Mouse (Mus musculus) limb, embryonic 10.5 days (tissue): ENCODE measurements around the gene Tspyl3. TPM values are rescaled to one million over a fixed set of nuclear protein-coding genes. Genes with fewer than 3 reads are reported as not detected.

Experiments used
- DNase-seq: peaks from one replicate; pipeline ENCODE4 v3.0.0-alpha.2; 2017; ENCODE audit warnings: low spot score
- H3K27ac ChIP-seq: fragments of 300-500 bp; sonication (generic); 2 replicates; pipeline ENCODE4 v1.5.1; 2016; ENCODE audit warnings: mild to moderate bottlenecking
- H3K27me3 ChIP-seq: fragments of 300-500 bp; sonication (generic); 2 replicates; pipeline ENCODE4 v1.6.1; 2016; ENCODE audit warnings: low read depth, mild to moderate bottlenecking; ENCODE audit not compliant: poor library complexity, severe bottlenecking
- H3K36me3 ChIP-seq: fragments of 300-500 bp; sonication (generic); 2 replicates; pipeline ENCODE4 v1.6.1; 2016; ENCODE audit warnings: mild to moderate bottlenecking, moderate library complexity
- H3K4me1 ChIP-seq: fragments of 300-500 bp; sonication (generic); 2 replicates; pipeline ENCODE4 v1.6.1; 2016
- H3K4me3 ChIP-seq: fragments of 300-500 bp; sonication (generic); 2 replicates; pipeline ENCODE4 v1.5.1; 2016; ENCODE audit warnings: mild to moderate bottlenecking, moderate library complexity
- H3K9me3 ChIP-seq: fragments of 300-500 bp; sonication (generic); replicated peaks from 2 replicates; pipeline ENCODE4 v1.6.1; 2016; ENCODE audit warnings: mild to moderate bottlenecking
- WGBS: fragments of 180-500 bp; shearing (Covaris S2); methylation state at CpG from one replicate; pipeline ENCODE4 v1.1.7; 2016; 5-methylcytosine and 5-hydroxymethylcytosine counted together
- polyA plus RNA-seq: library from polyadenylated mRNA; unstranded; fragments of >200 nt; fragmentation: Nextera tagmentation; extraction: Ambion mirVana; gene quantifications from 2 replicates; pipeline ENCODE4 v1.2.1, GENCODE M21; 2016

Tspyl3 gene
- polyA plus RNA-seq, 1 experiment from 2014 or later, result 9.9 TPM

- H3K27me3 ChIP-seq, result no peaks in the 10 kb centered on the region
- H3K4me3 ChIP-seq, result no peak overlapping the region
- peaks cover 20% of the 10 kb centered on the region for H3K4me1 ChIP-seq
- no peak overlapping the region for H3K27ac ChIP-seq
- H3K9me3 ChIP-seq, result no peaks in the 10 kb centered on the region
- DNase-seq, result no peak
- H3K36me3 ChIP-seq, result 0 out of 2 replicates have a peak, but pooled peaks cover 2% of the 10 kb centered on the region
- 86% methylated on average over 4 of the region's 4 CpGs for WGBS
These were observed 3.6 kb downstream of the Tspyl3 start for GRCm38 (mm10) chr2:153221620-153222019.

- 0 out of 2 replicates have a peak, but pooled peaks cover 3% of the 10 kb centered on the region for H3K4me1 ChIP-seq
- H3K27me3 ChIP-seq, result no peaks in the 10 kb centered on the region
- no peak overlapping the region for H3K27ac ChIP-seq
- WGBS, result 78% methylated on average over 3 of the region's 3 CpGs
- no peak for DNase-seq
- H3K9me3 ChIP-seq, result no peaks in the 10 kb centered on the region
- H3K36me3 ChIP-seq, result no peaks in the 10 kb centered on the region
- H3K4me3 ChIP-seq, result no peak overlapping the region
These were observed 6.7 kb downstream of the Tspyl3 start for GRCm38 (mm10) chr2:153218516-153218915.

- Histone ChIP-seq H3K4me3 (no peak overlapping the region), H3K4me1 (0 out of 2 replicates have a peak, but pooled peaks cover 3% of the 10 kb centered on the region), H3K27ac (no peak overlapping the region), H3K36me3 (no peaks in the 10 kb centered on the region), H3K27me3 (no peaks in the 10 kb centered on the region), H3K9me3 (no peaks in the 10 kb centered on the region)
- DNase-seq, result no peak
- WGBS, result 90% methylated on average over 10 of the region's 10 CpGs
These were observed 7.4 kb downstream of the Tspyl3 start for GRCm38 (mm10) chr2:153217826-153218340.

GRCm38 (mm10) chr2:153215421-153215820 is 9.8 kb downstream of the Tspyl3 start:
- Histone ChIP-seq H3K36me3 (peaks cover 6% of the 10 kb centered on the region), H3K4me1 (0 out of 2 replicates have a peak, but pooled peaks cover 3% of the 10 kb centered on the region), H3K9me3 (no peaks in the 10 kb centered on the region), H3K27me3 (no peaks in the 10 kb centered on the region), H3K4me3 (no peak overlapping the region), H3K27ac (no peak overlapping the region)
- WGBS, result 84% methylated on average over 4 of the region's 4 CpGs
- no peak for DNase-seq

GRCm38 (mm10) chr2:153214771-153215259 is 10.4 kb downstream of the Tspyl3 start:
- 70% methylated on average over 6 of the region's 6 CpGs for WGBS
- H3K4me3 ChIP-seq, result no peak overlapping the region
- no peaks in the 10 kb centered on the region for H3K27me3 ChIP-seq
- H3K27ac ChIP-seq, result no peak overlapping the region
- no peak for DNase-seq
- 0 out of 2 replicates have a peak, but pooled peaks cover 3% of the 10 kb centered on the region for H3K4me1 ChIP-seq
- peaks cover 10% of the 10 kb centered on the region for H3K36me3 ChIP-seq
- H3K9me3 ChIP-seq, result no peaks in the 10 kb centered on the region

GRCm38 (mm10) chr2:153213351-153213750 is 11.9 kb downstream of the Tspyl3 start:
- H3K36me3 ChIP-seq, result peaks cover 25% of the 10 kb centered on the region
- no peak for DNase-seq
- no peaks in the 10 kb centered on the region for H3K27me3 ChIP-seq
- H3K9me3 ChIP-seq, result no peaks in the 10 kb centered on the region
- no peak overlapping the region for H3K27ac ChIP-seq
- 0 out of 2 replicates have a peak, but pooled peaks cover 3% of the 10 kb centered on the region for H3K4me1 ChIP-seq
- WGBS, result 92% methylated on average over 4 of the region's 4 CpGs
- H3K4me3 ChIP-seq, result no peak overlapping the region

GRCm38 (mm10) chr2:153211451-153211850 is 13.8 kb downstream of the Tspyl3 start:
- Histone ChIP-seq H3K4me3 (no peak overlapping the region), H3K4me1 (0 out of 2 replicates have a peak, but pooled peaks cover 3% of the 10 kb centered on the region), H3K27me3 (no peaks in the 10 kb centered on the region), H3K9me3 (no peaks in the 10 kb centered on the region), H3K36me3 (peaks cover 44% of the 10 kb centered on the region), H3K27ac (no peak overlapping the region)
- WGBS, result 93% methylated on average over 5 of the region's 5 CpGs
- no peak for DNase-seq

GRCm38 (mm10) chr2:153209286-153209685 is 16.0 kb downstream of the Tspyl3 start:
- Histone ChIP-seq H3K36me3 (peaks cover 66% of the 10 kb centered on the region), H3K27me3 (no peaks in the 10 kb centered on the region), H3K27ac (no peak overlapping the region), H3K9me3 (no peaks in the 10 kb centered on the region), H3K4me3 (no peak overlapping the region), H3K4me1 (no peaks in the 10 kb centered on the region)
- no peak for DNase-seq
- WGBS, result 91% methylated on average over 5 of the region's 5 CpGs

- no peak for DNase-seq
- no peaks in the 10 kb centered on the region for H3K4me1 ChIP-seq
- H3K36me3 ChIP-seq, result peaks cover 75% of the 10 kb centered on the region
- H3K9me3 ChIP-seq, result no peaks in the 10 kb centered on the region
- no peak overlapping the region for H3K27ac ChIP-seq
- no peaks in the 10 kb centered on the region for H3K27me3 ChIP-seq
- 92% methylated on average over 2 of the region's 2 CpGs for WGBS
- no peak overlapping the region for H3K4me3 ChIP-seq
These were observed 17.1 kb downstream of the Tspyl3 start for GRCm38 (mm10) chr2:153208149-153208548.

GRCm38 (mm10) chr2:153202766-153203165 is 22.5 kb downstream of the Tspyl3 start:
- no peak for DNase-seq
- Histone ChIP-seq H3K4me3 (no peak overlapping the region), H3K27ac (no peak overlapping the region), H3K36me3 (peaks cover 93% of the 10 kb centered on the region), H3K9me3 (no peaks in the 10 kb centered on the region), H3K27me3 (no peaks in the 10 kb centered on the region), H3K4me1 (no peaks in the 10 kb centered on the region)
- 89% methylated on average over 1 of the region's 1 CpGs for WGBS

GRCm38 (mm10) chr2:153199114-153199513 is 26.1 kb downstream of the Tspyl3 start:
- Histone ChIP-seq H3K4me1 (no peaks in the 10 kb centered on the region), H3K9me3 (no peaks in the 10 kb centered on the region), H3K27me3 (no peaks in the 10 kb centered on the region), H3K36me3 (peaks cover 85% of the 10 kb centered on the region), H3K4me3 (no peak overlapping the region), H3K27ac (no peak overlapping the region)
- 93% methylated on average over 2 of the region's 2 CpGs for WGBS
- DNase-seq, result no peak

- Histone ChIP-seq H3K27ac (no peak overlapping the region), H3K36me3 (peaks cover 84% of the 10 kb centered on the region), H3K27me3 (no peaks in the 10 kb centered on the region), H3K4me3 (no peak overlapping the region), H3K9me3 (no peaks in the 10 kb centered on the region), H3K4me1 (no peaks in the 10 kb centered on the region)
- WGBS, result 79% methylated on average over 5 of the region's 5 CpGs
- no peak for DNase-seq
These were observed 26.8 kb downstream of the Tspyl3 start for GRCm38 (mm10) chr2:153198485-153198884.

GRCm38 (mm10) chr2:153194255-153194654 is 31.0 kb downstream of the Tspyl3 start:
- no peaks in the 10 kb centered on the region for H3K27me3 ChIP-seq
- H3K4me1 ChIP-seq, result no peaks in the 10 kb centered on the region
- H3K4me3 ChIP-seq, result no peak overlapping the region
- H3K36me3 ChIP-seq, result peaks cover 90% of the 10 kb centered on the region
- no peak overlapping the region for H3K27ac ChIP-seq
- 93% methylated on average over 3 of the region's 3 CpGs for WGBS
- no peak for DNase-seq
- H3K9me3 ChIP-seq, result no peaks in the 10 kb centered on the region

- H3K36me3 ChIP-seq, result peaks cover 97% of the 10 kb centered on the region
- no peak overlapping the region for H3K4me3 ChIP-seq
- no peak for DNase-seq
- H3K27ac ChIP-seq, result no peak overlapping the region
- WGBS, result 89% methylated on average over 2 of the region's 2 CpGs
- H3K27me3 ChIP-seq, result no peaks in the 10 kb centered on the region
- H3K9me3 ChIP-seq, result no peaks in the 10 kb centered on the region
- no peaks in the 10 kb centered on the region for H3K4me1 ChIP-seq
These were observed 34.0 kb downstream of the Tspyl3 start for GRCm38 (mm10) chr2:153191242-153191641.
